Mouse (Mus musculus) megakaryocyte progenitor cell, adult 5-6 weeks (primary cell): ENCODE results near the gene Ndufb2. TPM values are rescaled to one million over a fixed set of nuclear protein-coding genes. Genes with fewer than 3 reads are reported as not detected.
A peak's percentile ranks its signal among the peaks of the same experiment; 100 is the strongest.

Source experiments
- ATAC-seq: replicated peaks from 2 replicates; pipeline ENCODE4 v1.8.0; 2016; ENCODE audit warnings: mild to moderate bottlenecking, moderate TSS enrichment, inconsistent platforms; ENCODE audit not compliant: poor library complexity
- total RNA-seq, 2 experiments: library from RNA; stranded (forward) in 1 of 2; stranded (reverse) in 1 of 2; fragments of 157-497, 149-512 nt in 1 of 2; fragments of 200-1000 nt in 1 of 2; gene quantifications; 2 replicates each; pipeline versions ENCODE4 v1.2.3 to v1.2.4; 2015 to 2017

The Ndufb2 gene
- total RNA-seq (2015) (129 and 139 TPM in 2 replicates), total RNA-seq (2017) (78.8 and 107 TPM in 2 replicates)

DNA sequence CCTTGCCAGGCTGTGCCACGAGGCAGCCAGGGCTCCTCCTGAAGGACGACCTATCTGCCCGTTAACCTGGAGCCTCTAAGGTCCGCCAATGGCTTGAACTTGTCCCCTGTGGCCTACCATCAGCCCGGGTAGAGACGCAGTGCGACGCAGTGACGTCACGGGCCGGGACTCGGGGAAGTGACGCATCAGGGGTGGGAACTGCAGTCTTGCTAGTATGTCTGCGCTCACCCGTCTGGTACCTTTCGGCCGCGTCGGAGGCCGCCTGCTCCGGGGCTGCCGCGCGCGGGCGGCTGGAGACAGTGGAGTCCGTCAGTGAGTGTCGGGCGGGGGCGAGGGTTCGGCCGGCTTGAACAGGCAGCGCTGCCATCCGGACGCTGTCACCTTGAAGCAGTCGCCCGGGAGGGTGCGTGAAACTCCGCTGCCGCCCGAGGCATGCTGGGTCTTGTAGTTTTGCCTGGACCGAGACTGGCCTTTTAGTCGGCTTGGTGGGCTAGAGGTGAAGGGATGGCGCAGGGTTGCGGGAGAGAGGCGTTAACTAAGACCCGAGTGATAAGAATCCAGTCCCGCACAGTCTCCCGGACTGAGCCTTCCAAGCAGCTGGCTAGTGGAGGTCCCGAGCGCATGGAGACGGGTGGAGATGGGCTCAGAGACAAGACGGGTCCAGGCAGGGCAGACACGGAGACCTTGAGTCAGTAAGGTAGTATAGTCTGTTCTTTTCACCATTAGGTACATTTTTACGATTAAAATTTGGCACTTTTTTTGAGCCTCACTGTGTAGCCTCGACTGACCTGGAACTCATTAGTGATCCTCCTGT, at the start of gene Ndufb2:
Gene Ndufb2, plus strand, starts transcription at position 174 of the 814 bp plus-strand sequence.
- ATAC-seq = peak; percentile 98

DNA sequence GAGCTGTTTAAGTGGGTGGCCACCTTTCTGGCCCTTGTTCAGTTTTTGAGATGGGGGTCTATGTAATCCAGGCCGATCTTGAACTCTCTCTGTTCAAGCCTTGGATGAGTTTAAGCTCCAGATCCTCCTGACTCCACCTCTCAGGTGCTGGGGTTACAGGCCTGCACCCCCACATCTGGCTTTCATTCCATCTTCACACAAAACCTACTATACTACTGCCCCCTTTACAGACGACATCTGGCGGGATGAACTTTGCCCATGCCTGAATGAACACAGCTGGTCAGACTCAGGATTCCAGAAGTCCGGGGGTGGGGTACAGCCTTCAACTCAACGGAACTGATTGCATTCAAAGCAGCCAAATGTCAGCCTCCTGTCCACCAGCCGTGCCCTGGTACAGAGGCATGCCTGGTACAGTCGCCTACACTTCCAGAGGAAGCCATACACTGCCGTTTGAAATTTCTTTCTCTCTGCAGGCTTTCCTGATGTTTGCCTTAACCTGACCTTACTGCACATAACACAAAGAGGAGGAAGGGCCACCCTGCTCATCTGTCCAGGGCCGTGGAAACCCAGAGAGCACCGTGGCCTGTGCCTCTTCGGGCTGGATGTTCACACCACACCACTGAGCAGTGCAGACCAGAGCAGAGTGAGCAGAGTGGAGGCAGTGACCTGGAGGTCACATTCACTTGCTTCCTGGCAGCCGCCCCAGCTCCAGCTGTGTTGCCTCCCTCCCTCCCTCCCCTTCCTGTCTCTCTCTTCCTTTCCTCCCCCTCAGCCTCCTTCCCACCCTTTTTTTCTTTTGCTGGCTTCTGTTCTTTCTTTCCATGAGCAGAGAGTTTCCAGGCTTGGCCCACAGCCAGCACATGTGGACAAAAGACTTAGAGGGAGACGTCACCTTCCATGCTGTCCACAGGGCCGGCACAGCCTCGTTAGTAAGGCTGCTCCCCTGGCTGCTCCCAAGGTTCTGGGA, 49.5 kb upstream of the Ndufb2 start:
- ATAC-seq = no peak

DNA sequence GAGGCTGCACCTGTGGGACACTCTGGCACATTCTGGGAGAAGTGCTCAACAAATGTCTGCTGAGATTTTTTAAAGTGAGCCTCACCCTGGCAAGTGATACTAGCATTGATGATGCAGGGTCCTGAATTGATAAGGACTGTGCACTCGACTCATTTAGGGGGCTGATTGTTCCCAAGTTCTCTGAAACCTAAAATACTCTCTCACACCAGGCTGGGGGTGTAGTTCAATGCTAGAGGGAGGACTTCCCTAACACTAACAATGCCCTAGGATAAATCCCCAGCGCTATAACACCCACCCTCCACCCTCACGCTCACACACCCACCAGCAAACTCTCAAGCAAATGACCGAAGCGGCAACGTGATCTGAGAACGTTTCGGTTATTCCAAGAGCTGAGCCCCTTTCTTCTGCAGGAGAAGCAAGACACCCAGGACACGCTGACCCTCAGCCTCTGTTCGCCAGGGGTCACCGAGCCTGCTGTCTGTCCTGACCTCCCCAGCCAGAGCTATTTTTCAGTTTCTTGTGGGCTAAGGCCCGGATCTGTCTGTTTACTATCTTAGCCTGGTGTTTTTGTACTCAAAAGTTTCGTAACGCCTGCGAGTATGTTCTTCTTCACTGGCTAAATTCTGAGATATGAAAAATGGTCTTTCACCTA, 48.5 kb upstream of the Ndufb2 start:
- no peak for ATAC-seq

DNA sequence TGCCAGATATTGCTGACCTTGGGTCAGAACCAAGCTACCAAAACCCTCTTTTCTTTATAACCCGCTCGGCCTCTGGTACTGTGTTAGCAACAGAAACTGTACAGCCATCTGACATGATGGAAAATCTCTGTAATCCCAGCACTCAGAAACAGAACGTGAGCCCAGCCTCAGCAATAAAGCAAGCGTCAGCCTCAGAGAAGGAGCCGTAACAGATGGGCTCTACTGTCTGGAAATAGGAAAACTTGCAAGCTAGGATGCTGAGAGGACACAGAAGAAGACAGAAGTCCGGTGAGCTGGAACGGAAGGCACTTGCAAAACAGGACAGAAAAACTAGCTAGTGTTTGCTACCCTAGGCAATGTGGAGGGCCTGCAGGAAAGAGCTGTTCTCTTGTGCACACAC, 46.9 kb upstream of the Ndufb2 start:
- no peak for ATAC-seq

DNA sequence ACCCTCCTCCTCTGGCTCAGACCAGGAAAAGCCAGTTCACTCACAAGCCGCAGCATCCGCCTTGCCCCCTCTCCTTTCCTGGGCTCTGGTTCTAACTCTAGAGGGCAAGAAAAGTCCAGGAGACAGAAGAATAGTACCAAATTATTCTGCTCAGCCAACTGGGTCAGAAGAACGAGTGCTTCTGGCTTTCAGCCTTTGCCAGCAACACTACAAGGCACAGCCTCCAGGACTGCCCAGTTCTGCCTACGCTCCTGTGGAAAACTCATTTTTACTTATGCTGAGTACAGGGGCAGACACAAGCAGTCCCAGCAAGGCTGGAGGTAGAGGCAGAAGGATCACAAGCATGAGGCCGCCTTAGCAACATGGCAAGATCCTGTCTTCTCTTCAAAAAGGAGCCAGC, 44.3 kb upstream of the Ndufb2 start:
- no peak for ATAC-seq

DNA sequence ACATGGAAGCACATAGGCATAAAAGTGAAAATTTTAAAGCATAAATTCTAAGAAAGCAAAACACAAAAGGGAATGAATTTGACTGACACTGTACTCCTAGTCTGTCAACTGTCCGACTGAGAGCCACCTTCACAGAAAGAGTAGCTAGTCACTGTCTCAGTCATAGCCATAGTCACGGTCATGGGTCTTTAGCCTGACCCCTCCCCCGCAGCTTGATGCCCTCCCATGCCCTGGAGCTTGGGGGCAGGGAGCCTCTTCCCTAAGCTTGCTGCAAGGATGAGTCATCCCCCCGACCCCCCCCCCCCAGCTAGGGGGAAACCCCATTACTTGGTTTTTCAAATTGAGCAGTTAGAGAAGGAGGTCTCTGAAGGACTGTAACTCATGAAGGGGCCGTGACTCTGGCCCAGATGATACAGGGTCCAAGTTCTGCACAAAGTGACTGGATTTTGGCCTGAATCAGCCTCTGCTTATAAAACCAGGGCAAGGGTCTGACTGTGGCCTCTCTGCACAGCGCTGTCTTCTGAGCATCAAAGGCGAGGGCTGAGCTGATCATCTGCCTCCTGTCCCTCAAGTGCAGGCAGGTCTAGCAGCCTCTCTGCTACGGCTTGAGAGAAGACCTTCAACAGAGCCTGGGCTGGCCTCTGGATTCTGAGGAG, 40.3 kb upstream of the Ndufb2 start:
- peak; percentile 61; the same call in 1 of the 2 replicates for ATAC-seq

DNA sequence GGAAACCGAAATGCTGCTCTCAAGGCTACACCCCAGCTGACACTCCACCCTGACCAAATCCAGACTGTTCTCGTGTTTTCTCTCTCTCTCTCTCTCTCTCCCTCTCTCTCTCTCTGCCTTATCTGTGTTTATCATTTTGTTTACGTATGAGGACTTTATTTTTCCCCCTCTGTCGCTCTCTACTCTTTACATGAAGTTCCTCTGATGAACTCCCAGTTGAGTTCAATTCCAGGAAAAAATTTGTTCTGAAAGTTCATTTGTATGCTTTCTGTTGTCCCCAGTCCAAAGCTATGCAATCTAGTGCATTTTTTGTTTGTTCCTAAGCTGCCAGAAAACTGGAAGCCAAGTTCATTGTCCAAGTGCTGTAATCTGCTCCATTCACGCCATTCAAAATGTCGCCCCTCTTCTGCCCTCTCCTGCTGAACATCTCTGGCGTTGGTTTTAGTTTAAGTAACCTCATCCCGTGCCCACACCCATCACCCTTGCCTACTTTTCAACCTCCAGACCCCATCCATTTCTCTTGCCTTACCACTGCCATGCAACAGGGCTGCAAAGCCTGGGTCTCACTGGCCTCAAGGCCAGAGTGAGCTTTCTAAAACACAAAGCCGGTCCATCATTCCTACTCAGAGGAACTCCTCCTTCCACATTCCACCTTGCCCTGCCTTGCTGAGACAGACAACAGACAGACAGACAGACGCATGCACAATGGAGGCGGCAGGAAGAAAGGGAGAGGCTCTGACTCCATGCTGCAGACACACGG, 37.3 kb upstream of the Ndufb2 start:
- ATAC-seq = no peak

DNA sequence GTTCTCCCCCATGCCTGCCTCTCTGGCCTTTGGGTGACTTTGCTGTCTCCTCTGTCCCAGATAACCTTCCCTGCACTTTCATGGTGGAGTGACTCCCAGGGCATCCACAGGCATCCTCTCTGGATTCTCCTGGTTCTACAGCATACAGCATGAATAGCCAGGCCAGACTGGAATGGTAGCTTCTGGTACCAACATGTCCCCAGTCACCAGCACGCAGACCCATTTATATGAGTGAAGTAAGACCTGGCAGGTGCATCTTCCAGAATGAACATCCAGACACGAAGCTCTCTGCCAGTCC, 36.8 kb upstream of the Ndufb2 start:
- no peak for ATAC-seq

DNA sequence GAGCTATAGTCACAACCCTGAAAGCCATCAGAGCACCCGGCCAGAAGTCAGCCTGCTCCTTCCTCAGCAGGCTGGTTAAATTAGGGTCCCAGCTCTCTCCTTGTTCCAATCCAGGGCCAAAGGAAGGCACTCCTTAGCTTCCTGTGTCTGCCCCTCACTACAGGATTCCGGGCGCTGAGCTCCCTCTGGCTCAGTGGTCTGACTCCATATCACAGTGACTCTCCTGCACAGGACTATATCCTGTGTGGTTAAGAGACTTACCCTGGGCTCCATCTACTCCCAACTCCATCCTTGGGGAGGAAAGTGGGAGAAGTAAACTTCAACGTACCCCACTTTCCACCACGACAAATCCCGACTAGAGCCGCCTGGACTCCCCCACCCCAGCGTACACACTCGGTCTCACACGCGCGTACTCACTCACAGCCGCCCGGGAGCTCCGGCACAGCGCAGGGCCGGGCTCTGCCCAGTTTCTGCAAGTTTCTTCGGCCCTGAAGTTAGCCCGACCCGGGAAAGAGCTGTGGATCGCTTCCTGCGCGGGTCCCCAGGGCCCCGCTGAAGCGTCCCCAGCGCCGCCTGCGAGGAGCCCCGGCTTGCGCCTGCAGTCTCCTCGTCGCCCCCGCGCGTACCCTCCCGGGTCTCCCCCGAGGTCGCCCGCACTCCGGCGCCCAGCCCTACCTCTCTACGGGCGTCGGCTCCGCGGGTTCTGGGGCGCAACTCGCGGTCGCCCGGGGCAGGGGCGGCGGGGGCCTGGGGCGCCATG, 35.3 kb upstream of the Ndufb2 start:
- peak; percentile 51; the same call in 1 of the 2 replicates for ATAC-seq

DNA sequence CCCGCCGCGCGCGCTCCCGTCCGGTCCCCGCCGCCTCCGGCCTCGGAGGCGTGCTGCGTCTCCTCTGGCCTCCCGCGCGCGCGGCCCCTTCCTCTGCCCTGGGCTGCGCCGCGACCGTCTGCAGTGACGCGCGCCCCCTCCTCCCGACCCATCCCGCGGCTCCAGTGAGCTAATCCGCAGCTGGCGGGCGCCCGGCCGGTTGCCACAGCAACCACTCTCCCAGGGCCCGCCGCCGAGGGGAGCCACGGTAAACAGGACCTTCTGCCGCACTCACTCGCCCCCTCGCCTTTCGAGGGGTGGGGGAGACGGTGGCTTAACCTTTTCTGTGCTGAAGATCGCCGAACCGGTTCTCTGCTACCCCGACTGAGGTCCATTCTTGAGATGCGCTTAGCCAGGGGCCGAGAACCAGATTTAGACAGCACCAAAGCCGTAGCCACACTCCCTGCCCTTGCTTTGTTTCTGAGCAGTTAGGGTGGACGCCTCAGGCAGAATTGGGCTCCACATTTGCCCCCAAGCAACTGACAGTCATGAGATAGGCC, 34.6 kb upstream of the Ndufb2 start, which contains the start of gene Dennd2a:
Gene Dennd2a, minus strand, starts transcription at position 145 of the 539 bp plus-strand sequence.
- ATAC-seq = peak; percentile 16; the same call in 1 of the 2 replicates

DNA sequence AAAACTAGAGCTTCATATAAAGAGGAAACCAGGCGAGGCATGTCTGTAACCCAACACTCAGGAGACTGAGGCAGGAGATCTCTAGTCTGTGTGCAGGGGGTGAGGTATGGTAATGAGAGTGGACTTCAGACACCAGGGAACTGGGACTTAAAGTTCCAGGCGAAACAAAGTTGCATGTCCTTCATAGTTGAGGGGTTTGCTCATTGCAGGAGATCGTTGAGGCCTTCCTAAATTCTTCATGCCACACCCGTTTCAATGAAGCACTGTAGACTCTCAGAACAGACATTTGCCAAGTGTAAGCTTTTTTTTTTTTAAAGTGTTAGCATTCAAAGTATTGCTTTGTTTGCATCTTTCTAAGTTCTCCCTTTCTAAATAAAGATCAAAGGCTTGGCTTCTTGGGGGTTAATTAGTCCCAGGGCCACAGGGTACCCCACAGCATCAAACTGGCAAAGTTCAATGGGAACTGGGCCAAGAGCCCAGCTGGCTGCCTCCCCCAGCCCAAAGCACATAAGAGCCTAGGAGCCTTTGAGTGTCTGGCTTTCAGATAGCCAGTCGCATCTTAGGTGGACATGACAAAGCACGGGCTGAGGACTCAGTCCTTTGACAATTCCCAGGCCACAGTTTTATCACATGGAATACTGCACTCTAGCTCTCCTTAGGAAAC, 33.0 kb upstream of the Ndufb2 start:
- ATAC-seq = no peak

DNA sequence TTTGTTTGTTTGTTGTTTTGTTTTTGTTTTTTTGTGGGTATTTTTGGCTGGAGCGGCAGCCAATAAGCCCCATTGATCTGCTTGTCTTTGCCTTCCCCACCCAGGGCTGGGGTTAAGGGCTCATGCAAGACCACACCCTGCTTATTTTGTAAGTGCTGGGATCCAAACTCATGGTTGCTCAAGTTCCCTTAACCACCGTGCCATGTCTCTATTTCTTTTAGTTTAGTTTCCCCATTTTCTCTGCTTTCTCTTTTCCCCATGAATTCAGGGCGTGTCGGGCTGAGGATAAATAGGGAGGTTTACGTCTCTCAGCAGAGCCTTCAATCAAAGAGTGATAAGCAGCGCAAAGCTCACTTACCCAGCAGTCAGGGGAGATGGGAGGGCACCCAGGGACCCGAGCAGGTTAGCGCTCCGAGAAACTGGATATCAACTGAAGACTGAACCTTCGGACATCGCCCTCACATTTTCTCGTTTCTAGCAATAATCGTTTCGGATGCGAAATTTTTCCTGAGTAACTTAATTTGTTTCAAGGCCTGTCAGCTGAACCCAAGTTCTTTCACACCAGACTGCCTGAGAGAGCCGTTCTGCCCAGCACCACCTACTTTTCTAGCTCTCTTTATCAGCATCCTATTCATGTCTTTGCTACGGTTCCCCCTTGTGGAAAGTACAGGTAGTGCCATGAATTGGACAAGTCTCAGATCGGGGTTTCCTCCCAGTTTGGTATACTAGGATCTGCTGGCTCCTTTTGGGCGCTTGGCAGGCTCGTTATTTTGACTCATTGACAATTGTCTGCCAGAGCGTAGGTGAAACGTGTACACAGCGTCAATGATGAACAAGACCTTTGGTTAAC, 30.0 kb upstream of the Ndufb2 start:
- peak; percentile 93 for ATAC-seq

DNA sequence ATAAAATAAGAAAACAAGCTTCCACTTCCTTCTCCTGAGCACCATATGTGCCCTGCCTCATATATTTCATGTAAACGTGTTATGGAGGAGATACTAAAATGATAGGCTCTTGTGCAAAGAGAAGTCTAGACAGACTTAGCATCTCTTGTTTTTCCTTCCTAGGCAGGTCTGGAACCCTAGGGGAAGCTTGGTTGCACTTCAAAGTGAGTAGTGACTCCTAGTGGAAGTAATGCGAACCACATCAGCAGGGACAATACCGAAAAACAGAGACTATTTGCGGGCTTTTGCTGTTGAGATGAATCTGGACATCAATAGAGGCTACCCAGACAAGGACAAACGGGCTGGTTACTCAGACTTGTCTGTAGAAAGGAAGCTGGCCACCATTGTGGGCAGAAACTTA, 24.8 kb upstream of the Ndufb2 start:
- peak; percentile 71 for ATAC-seq

DNA sequence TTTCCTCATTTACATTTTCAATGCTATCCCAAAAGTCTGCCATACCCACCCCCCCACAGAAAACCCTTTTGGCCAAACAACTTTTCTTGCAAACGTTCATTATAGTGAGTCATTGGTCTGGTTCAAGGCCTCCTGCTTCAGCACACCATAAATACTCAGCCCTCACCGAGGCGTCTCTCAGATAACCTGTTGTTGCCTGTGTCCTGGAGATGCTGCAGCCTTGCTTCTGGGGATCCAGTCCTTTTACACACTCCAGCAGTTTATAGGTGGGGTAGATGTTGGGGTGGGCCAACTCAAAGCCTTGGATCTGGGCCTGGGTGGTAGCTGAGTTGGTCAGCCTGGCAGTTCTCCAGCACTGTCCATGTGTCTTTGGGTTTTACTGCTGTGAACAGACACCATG, 21.9 kb upstream of the Ndufb2 start:
- no peak for ATAC-seq

DNA sequence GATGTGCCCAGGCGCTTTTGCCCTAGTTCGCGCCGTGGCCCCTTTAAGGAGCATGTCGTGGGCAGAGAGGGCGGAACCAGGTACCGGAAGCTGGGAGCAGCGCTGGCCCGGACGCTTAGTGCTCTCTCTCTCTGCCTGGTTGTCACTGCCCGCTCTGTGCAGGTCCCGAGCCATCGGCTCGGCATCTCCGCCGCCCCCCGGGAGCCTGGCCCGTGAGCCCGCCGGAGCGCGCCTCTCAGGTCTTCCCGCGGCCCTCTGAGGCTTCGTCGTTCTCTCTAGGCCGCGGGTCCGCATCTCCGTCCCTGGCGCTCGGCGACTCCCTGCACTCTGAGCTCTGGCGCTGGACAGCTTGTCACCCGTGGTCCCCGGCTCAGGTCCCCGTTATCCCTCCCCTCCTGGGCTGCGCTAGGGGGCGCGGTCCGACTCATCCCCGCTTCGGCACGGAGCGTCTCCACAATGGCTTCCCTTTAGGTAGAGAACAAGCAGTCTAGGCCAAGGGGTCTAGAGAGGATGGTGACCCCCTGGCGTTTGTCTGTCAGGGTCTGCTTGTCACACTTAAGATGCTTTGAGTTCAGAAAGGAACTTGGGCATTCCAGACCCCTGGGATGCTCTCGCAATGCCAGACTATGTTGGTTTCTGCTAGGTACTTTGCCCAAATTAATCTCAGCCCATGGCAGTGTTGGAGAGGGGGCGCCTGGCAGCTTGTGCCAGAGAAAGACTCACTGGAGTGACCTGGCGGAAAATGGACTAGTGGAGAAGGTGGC, 18.4 kb upstream of the Ndufb2 start, which contains the start of gene Adck2:
Gene Adck2, plus strand, starts transcription at position 83 of the 764 bp plus-strand sequence.
- ATAC-seq = peak; percentile 98

DNA sequence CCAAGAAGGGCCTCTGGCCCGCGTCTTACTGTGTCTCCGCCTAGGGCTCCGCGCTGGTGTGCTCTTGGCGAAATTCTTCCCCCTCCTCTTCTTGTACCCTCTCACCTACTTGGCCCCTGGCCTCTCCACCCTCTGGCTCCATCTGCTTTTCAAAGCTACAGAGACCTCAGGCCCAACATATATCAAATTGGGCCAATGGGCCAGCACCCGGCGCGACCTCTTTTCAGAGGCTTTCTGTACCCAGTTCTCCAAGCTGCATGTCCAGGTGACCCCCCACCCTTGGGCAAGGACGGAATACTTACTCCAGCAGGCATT, 17.9 kb upstream of the Ndufb2 start:
- ATAC-seq = peak; percentile 4; the same call in 1 of the 2 replicates

DNA sequence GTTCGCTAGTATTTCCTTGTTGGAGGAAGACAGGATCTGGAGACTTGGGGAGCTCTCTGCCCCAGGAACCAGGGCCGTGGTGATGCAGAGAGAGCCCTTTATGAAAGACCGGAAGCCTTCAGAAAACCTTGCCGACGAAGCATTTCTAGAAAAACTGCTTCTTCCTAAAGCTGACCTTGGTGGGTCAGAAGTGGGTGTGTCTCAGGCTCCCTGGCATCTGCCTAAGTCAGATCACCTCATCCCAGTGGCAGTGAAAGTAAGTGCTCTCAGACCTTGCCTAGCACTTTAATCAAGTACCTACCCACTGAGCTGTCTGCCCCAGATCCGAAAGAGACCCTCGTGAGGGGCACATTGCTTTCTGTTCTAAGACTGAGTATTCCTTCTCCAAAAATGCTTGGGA, 17.4 kb upstream of the Ndufb2 start:
- ATAC-seq = no peak
